Mouse (Mus musculus): Measurements from ENCODE around the gene Plagl1.
"Not testable (repeated sequence)": the region's sequence is repeated elsewhere in the genome, so short reads cannot be mapped to it uniquely, and the experiment has no call there.

Gene Plagl1

GRCm38 (mm10) chr10:13060021-13060668 is at the start of gene Plagl1:
TSS of gene Plagl1 (plus strand) at chr10:13060504.
- no peak for DNase-seq (ENCODE audit: low spot score in 2 of 2)

GRCm38 (mm10) chr10:13014026-13014425 is 46.3 kb upstream of the Plagl1 start:
- no peak for DNase-seq (ENCODE audit: low spot score in 2 of 2)

GRCm38 (mm10) chr10:13016573-13016972 is 43.7 kb upstream of the Plagl1 start:
- DNase-seq (ENCODE audit: low spot score in 2 of 2), result peak in 1 of 2 experiments; percentile 65

- peak in 1 of 2 experiments; percentile 45 for DNase-seq (ENCODE audit: low spot score in 2 of 2)
Observed at GRCm38 (mm10) chr10:13018510-13018909, 41.8 kb upstream of the Plagl1 start.

- DNase-seq (ENCODE audit: low spot score in 2 of 2), result no peak
Observed at GRCm38 (mm10) chr10:13019026-13019425, 41.3 kb upstream of the Plagl1 start.

GRCm38 (mm10) chr10:13022103-13022502 is 38.2 kb upstream of the Plagl1 start:
- no peak for DNase-seq (ENCODE audit: low spot score in 2 of 2)

GRCm38 (mm10) chr10:13023985-13024384 is 36.3 kb upstream of the Plagl1 start:
- DNase-seq (ENCODE audit: low spot score in 2 of 2), result not testable (repeated sequence)

GRCm38 (mm10) chr10:13027702-13028101 is 32.6 kb upstream of the Plagl1 start:
- DNase-seq (ENCODE audit: low spot score in 2 of 2), result no peak

- no peak for DNase-seq (ENCODE audit: low spot score in 2 of 2)
Observed at GRCm38 (mm10) chr10:13028215-13028614, 32.1 kb upstream of the Plagl1 start.

- DNase-seq (ENCODE audit: low spot score in 2 of 2), result no peak
Observed at GRCm38 (mm10) chr10:13029416-13029815, 30.9 kb upstream of the Plagl1 start.

GRCm38 (mm10) chr10:13035270-13035669 is 25.0 kb upstream of the Plagl1 start:
- no peak for DNase-seq (ENCODE audit: low spot score in 2 of 2)

- no peak for DNase-seq (ENCODE audit: low spot score in 2 of 2)
Observed at GRCm38 (mm10) chr10:13039637-13040174, 20.6 kb upstream of the Plagl1 start.

GRCm38 (mm10) chr10:13044659-13045058 is 15.6 kb upstream of the Plagl1 start:
- peak in 1 of 2 experiments; percentile 69 for DNase-seq (ENCODE audit: low spot score in 2 of 2)

- DNase-seq (ENCODE audit: low spot score in 2 of 2), result no peak
Observed at GRCm38 (mm10) chr10:13047816-13048215, 12.5 kb upstream of the Plagl1 start.

GRCm38 (mm10) chr10:13056863-13057381 is 3.4 kb upstream of the Plagl1 start:
- no peak for DNase-seq (ENCODE audit: low spot score in 2 of 2)

- DNase-seq (ENCODE audit: low spot score in 2 of 2), result peak in 1 of 2 experiments; percentile 20
Observed at GRCm38 (mm10) chr10:13060821-13061671, 742 bp downstream of the Plagl1 start.

GRCm38 (mm10) chr10:13062373-13062772 is 2.1 kb downstream of the Plagl1 start:
- no peak for DNase-seq (ENCODE audit: low spot score in 2 of 2)

GRCm38 (mm10) chr10:13063457-13063856 is 3.2 kb downstream of the Plagl1 start:
- DNase-seq (ENCODE audit: low spot score in 2 of 2), result no peak

- DNase-seq (ENCODE audit: low spot score in 2 of 2), result no peak
Observed at GRCm38 (mm10) chr10:13065129-13065752, 4.9 kb downstream of the Plagl1 start.

- no peak for DNase-seq (ENCODE audit: low spot score in 2 of 2)
Observed at GRCm38 (mm10) chr10:13071031-13071430, 10.7 kb downstream of the Plagl1 start.

- DNase-seq (ENCODE audit: low spot score in 2 of 2), result no peak
Observed at GRCm38 (mm10) chr10:13076807-13077532, 16.7 kb downstream of the Plagl1 start.
